ENCODE assay signal across 8 mouse cellular contexts in the genomic region with DNA sequence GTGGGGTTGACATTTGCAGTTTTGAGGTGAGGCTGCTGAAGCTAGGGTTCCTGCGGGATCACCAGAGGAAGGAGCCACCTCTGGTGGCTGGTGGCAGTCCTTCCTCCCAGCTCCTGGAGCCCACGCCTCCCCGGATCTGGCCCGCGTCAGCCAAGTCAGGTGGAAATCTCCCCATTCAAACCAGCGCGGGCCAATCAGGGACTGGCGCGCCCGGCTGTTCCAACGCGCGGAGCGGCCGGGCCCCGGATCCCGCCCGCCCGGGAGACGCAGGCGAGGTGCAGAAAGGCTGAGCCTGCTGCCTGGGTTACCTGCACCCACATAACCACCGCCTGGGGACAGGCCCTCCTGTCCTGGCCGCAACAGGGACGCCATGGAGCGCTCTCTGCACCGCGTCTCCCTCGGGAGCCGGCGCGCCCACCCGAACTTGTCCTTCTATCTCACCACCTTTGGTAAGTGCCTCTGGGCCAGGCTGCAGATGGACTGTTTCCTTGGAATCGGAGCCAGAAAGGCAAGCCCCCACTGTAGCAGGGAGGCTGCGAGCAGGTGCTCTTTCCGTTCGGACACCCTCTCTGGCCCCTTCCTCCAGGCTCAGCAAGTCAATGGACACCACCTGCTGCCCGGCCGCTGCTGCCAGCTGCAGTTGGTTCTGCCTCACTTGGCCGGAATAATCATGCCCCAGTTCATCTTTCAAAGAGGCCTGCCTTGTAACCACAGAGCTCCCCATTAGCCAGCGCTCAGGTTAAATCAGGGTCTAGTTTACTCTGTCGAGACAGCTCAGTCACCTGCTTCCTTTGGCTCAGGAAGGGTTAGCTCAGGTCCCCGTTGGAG. TPM values are rescaled to one million over a fixed set of nuclear protein-coding genes. Genes with fewer than 3 reads are reported as not detected.
DNase-seq lines count a peak whose midpoint lies in the region; ATAC-seq and TF ChIP-seq lines count a peak whose summit lies in the region.

No protein-coding gene starts in this region.

- H3K27ac ChIP-seq in bone marrow macrophage, adult 2 months (ENCODE audit: insufficient read depth, low read depth, low read length): no peak overlapping the region
- H3K27ac ChIP-seq in forebrain, embryonic 12.5 days: peak overlapping the region; percentile 92
- peak overlapping the region; percentile 87 for H3K27ac ChIP-seq in hindbrain, embryonic 12.5 days
- peak overlapping the region; percentile 21; the same call in 1 of the 2 replicates for H3K27ac ChIP-seq in spleen, adult 2 months (ENCODE audit: insufficient read depth, low read length)

- peak overlapping the region; percentile 79 for H3K4me2 ChIP-seq in forebrain, embryonic 12.5 days
- peak overlapping the region; percentile 93 for H3K4me2 ChIP-seq in hindbrain, embryonic 12.5 days (replicated peaks)

- 0 out of 2 replicates have a peak, but pooled peaks cover 11% of the 10 kb centered on the region for H3K27me3 ChIP-seq in forebrain, embryonic 12.5 days
- peaks cover 22% of the 10 kb centered on the region; the same call in 1 of the 2 replicates for H3K27me3 ChIP-seq in hindbrain, embryonic 12.5 days
- no peaks in the 10 kb centered on the region for H3K27me3 ChIP-seq in spleen, adult 2 months (ENCODE audit: control insufficient read depth, insufficient read depth, low read length)

- WGBS in forebrain, embryonic 12.5 days: under 1% methylated on average over 40 of the region's 42 CpGs
- 1% methylated on average over 42 of the region's 42 CpGs for WGBS in hindbrain, embryonic 12.5 days
- 8% methylated on average over 42 of the region's 42 CpGs for WGBS in spleen, adult 2 months

- no peaks in the 10 kb centered on the region for H3K36me3 ChIP-seq in forebrain, embryonic 12.5 days (replicated peaks)
- H3K36me3 ChIP-seq in hindbrain, embryonic 12.5 days: no peaks in the 10 kb centered on the region
- no peaks in the 10 kb centered on the region for H3K36me3 ChIP-seq in spleen, adult 2 months (ENCODE audit: control insufficient read depth, insufficient read depth, low read length)

- H3K9me3 ChIP-seq in forebrain, embryonic 12.5 days: no peaks in the 10 kb centered on the region
- H3K9me3 ChIP-seq in hindbrain, embryonic 12.5 days (replicated peaks): no peaks in the 10 kb centered on the region

- DNase-seq in adrenal gland, adult (ENCODE audit: inconsistent age in 2 of 2, low spot score in 1 of 2): peak; percentile 63 to 77
- DNase-seq in adrenal gland, adult 8-10 months: no peak
- peak; percentile 26 to 47 for DNase-seq in left cerebral cortex, postnatal 36 days (ENCODE audit: low spot score in 2 of 2)
- peak in 1 of 2 experiments; percentile 38 for DNase-seq in spleen, adult 2 months (ENCODE audit: low read depth in 1 of 2, low spot score in 2 of 2)

- ATAC-seq in forebrain, embryonic 12.5 days (ENCODE audit: low FRiP score): peak; percentile 89
- ATAC-seq in hindbrain, embryonic 12.5 days (ENCODE audit: low FRiP score): peak; percentile 88
- ATAC-seq in megakaryocyte progenitor cell, adult 5-6 weeks (replicated peaks; ENCODE audit: poor library complexity): peak; percentile 55

- peaks cover 3% of the 10 kb centered on the region; the same call in 1 of the 2 replicates for H3K4me1 ChIP-seq in bone marrow macrophage, adult 2 months (ENCODE audit: control insufficient read depth, insufficient read depth, low read length)
- peaks cover 44% of the 10 kb centered on the region for H3K4me1 ChIP-seq in forebrain, embryonic 12.5 days
- H3K4me1 ChIP-seq in hindbrain, embryonic 12.5 days: peaks cover 42% of the 10 kb centered on the region
- peaks cover 12% of the 10 kb centered on the region for H3K4me1 ChIP-seq in spleen, adult 2 months (ENCODE audit: control insufficient read depth, insufficient read depth, insufficient read length)

- no peak for TF ChIP-seq CTCF in bone marrow macrophage, adult 2 months (IDR thresholded peaks at IDR 0.05; ENCODE audit: low read depth, low read length)
- no peak for TF ChIP-seq CTCF in spleen, adult 2 months (IDR thresholded peaks at IDR 0.05; ENCODE audit: extremely low read depth, insufficient read depth, insufficient read length, insufficient replicate concordance)

- intact Hi-C loops in left cerebral cortex, postnatal 36 days (cut with DNase I): no loop called here

- peak overlapping the region; percentile 7 for H3K4me3 ChIP-seq in bone marrow macrophage, adult 2 months (ENCODE audit: insufficient read depth, low read length)
- peak overlapping the region; percentile 50 for H3K4me3 ChIP-seq in forebrain, embryonic 12.5 days (replicated peaks)
- peak overlapping the region; percentile 51 for H3K4me3 ChIP-seq in hindbrain, embryonic 12.5 days
- peak overlapping the region; percentile 55; the same call in 1 of the 2 replicates for H3K4me3 ChIP-seq in spleen, adult 2 months (ENCODE audit: extremely low read depth, insufficient read depth, insufficient read length)

- TF ChIP-seq POLR2A in bone marrow macrophage, adult 2 months (IDR thresholded peaks at IDR 0.05; ENCODE audit: borderline replicate concordance, low read depth, low read length): no peak
- no peak for TF ChIP-seq POLR2A in spleen, adult 2 months (IDR thresholded peaks at IDR 0.05; ENCODE audit: low read depth, low read length)

- H3K9ac ChIP-seq in forebrain, embryonic 12.5 days: peak overlapping the region; percentile 70
- H3K9ac ChIP-seq in hindbrain, embryonic 12.5 days: peak overlapping the region; percentile 65; the same call in 1 of the 2 replicates

RNA-seq across cellular contexts. Expression of a gene that starts 23.8 kb away (rescaled TPM):
- 10 to 100 TPM; 30.0 to 44.5 (median 38.0) TPM for total RNA-seq in adrenal gland, adult 8-10 months (2022)
- 17.2 and 19.7 TPM in 2 replicates for polyA plus RNA-seq in bone marrow macrophage, adult 2 months (2012; ENCODE audit: insufficient read depth, insufficient read length, missing spikeins)
- polyA plus RNA-seq in forebrain, embryonic 12.5 days (2016; fragmentation: Nextera tagmentation; extraction: Ambion mirVana): 54.3 and 60.2 TPM in 2 replicates
- 70.9 and 71.6 TPM in 2 replicates for polyA plus RNA-seq in hindbrain, embryonic 12.5 days (2016; fragmentation: Nextera tagmentation; extraction: Ambion mirVana)
- total RNA-seq in left cerebral cortex, postnatal 36 days (2021): 10 to 100 TPM; 28.2 to 32.3 TPM
- 4.2 and 5.2 TPM in 2 replicates for total RNA-seq in megakaryocyte progenitor cell, adult 5-6 weeks (2015)
- 9.7 and 10.8 TPM in 2 replicates for total RNA-seq in megakaryocyte progenitor cell, adult 5-6 weeks (2017)
- 51.7 and 57.5 TPM in 2 replicates for polyA plus RNA-seq in spleen, adult 2 months (2012; rRNA removed)

RNA-seq across cellular contexts. Expression of a gene that starts 58.3 kb away (rescaled TPM):
- total RNA-seq in adrenal gland, adult 8-10 months (2022): 1 to 10 TPM in 1 of 4 experiments, under 1 TPM in 3; 0.35 to 1.3 (median 0.47) TPM
- polyA plus RNA-seq in bone marrow macrophage, adult 2 months (2012; ENCODE audit: insufficient read depth, insufficient read length, missing spikeins): 0.60 TPM in 1 of 2 replicates, not detected in the other
- polyA plus RNA-seq in forebrain, embryonic 12.5 days (2016; fragmentation: Nextera tagmentation; extraction: Ambion mirVana): 1.4 TPM in 2 replicates
- polyA plus RNA-seq in hindbrain, embryonic 12.5 days (2016; fragmentation: Nextera tagmentation; extraction: Ambion mirVana): 0.84 and 1.2 TPM in 2 replicates
- under 1 TPM; 0.29 to 0.47 TPM for total RNA-seq in left cerebral cortex, postnatal 36 days (2021)
- 0.27 TPM in 1 of 2 replicates, not detected in the other for total RNA-seq in megakaryocyte progenitor cell, adult 5-6 weeks (2015)
- 0.08 and 1.4 TPM in 2 replicates for total RNA-seq in megakaryocyte progenitor cell, adult 5-6 weeks (2017)
- 0.11 TPM in 1 of 2 replicates, not detected in the other for polyA plus RNA-seq in spleen, adult 2 months (2012; rRNA removed)

RNA-seq across cellular contexts. Expression of a gene that starts 58.6 kb away (rescaled TPM):
- 10 to 100 TPM; 55.6 to 59.0 (median 58.2) TPM for total RNA-seq in adrenal gland, adult 8-10 months (2022)
- 32.2 and 33.8 TPM in 2 replicates for polyA plus RNA-seq in bone marrow macrophage, adult 2 months (2012; ENCODE audit: insufficient read depth, insufficient read length, missing spikeins)
- 113 and 115 TPM in 2 replicates for polyA plus RNA-seq in forebrain, embryonic 12.5 days (2016; fragmentation: Nextera tagmentation; extraction: Ambion mirVana)
- polyA plus RNA-seq in hindbrain, embryonic 12.5 days (2016; fragmentation: Nextera tagmentation; extraction: Ambion mirVana): 80.2 and 84.7 TPM in 2 replicates
- total RNA-seq in left cerebral cortex, postnatal 36 days (2021): 10 to 100 TPM; 22.5 to 23.1 TPM
- total RNA-seq in megakaryocyte progenitor cell, adult 5-6 weeks (2015): 56.8 and 60.9 TPM in 2 replicates
- total RNA-seq in megakaryocyte progenitor cell, adult 5-6 weeks (2017): 80.7 TPM in 2 replicates
- polyA plus RNA-seq in spleen, adult 2 months (2012; rRNA removed): 6.1 and 8.4 TPM in 2 replicates
